Mouse (Mus musculus) intestine, embryonic 14.5 days (tissue): ENCODE data around the gene Lima1. TPM values are rescaled to one million over a fixed set of nuclear protein-coding genes. Genes with fewer than 3 reads are reported as not detected.

Experiments
- ATAC-seq: fragments of 200-750 bp; cut with Nextera tagmentation; replicated peaks from 2 replicates; pipeline ENCODE4 v1.8.0; 2017; ENCODE audit warnings: low read depth, moderate number of reproducible peaks, moderate TSS enrichment, moderate library complexity; ENCODE audit not compliant: low FRiP score, low TSS enrichment
- DNase-seq: peaks from one replicate; pipeline ENCODE4 v3.0.0-alpha.2; 2018; ENCODE audit warnings: low spot score
- H3K27ac ChIP-seq: fragments of 300-500 bp; sonication (generic); 2 replicates; pipeline ENCODE4 v1.5.1; 2014; ENCODE audit warnings: low read depth, mild to moderate bottlenecking, control low read depth
- H3K27me3 ChIP-seq: fragments of 300-500 bp; sonication (generic); replicated peaks from 2 replicates; pipeline ENCODE4 v1.6.1; 2014; ENCODE audit warnings: low read length, control low read depth; ENCODE audit not compliant: control insufficient read depth, insufficient read depth
- H3K36me3 ChIP-seq: fragments of 300-500 bp; sonication (generic); 2 replicates; pipeline ENCODE4 v1.6.1; 2014; ENCODE audit warnings: low read length, control low read depth; ENCODE audit not compliant: control insufficient read depth, insufficient read depth
- H3K4me1 ChIP-seq: fragments of 300-500 bp; sonication (generic); replicated peaks from 2 replicates; pipeline ENCODE4 v1.6.1; 2014; ENCODE audit warnings: low read length, control low read depth, mixed read lengths; ENCODE audit not compliant: control insufficient read depth, insufficient read depth
- H3K4me2 ChIP-seq: fragments of 300-500 bp; sonication (generic); 2 replicates; pipeline ENCODE4 v1.6.1; 2014; ENCODE audit warnings: low read length
- H3K4me3 ChIP-seq: fragments of 300-500 bp; sonication (generic); 2 replicates; pipeline ENCODE4 v1.5.1; 2014; ENCODE audit warnings: low read depth, low read length, control low read depth, mixed read lengths
- H3K9ac ChIP-seq: fragments of 300-500 bp; sonication (generic); 2 replicates; pipeline ENCODE4 v1.6.1; 2014; ENCODE audit warnings: mild to moderate bottlenecking, low read length
- H3K9me3 ChIP-seq: fragments of 300-500 bp; sonication (generic); 2 replicates; pipeline ENCODE4 v1.6.1; 2016; ENCODE audit warnings: low read length, control low read depth; ENCODE audit not compliant: control insufficient read depth
- WGBS: fragments of 180-500 bp; shearing (Covaris S2); extraction: QIAGEN DNeasy Blood & Tissue Kit; methylation state at CpG from one replicate; pipeline ENCODE4 v1.1.7; 2014; 5-methylcytosine and 5-hydroxymethylcytosine counted together
- polyA plus RNA-seq: library from polyadenylated mRNA; unstranded; fragments of >200 nt; fragmentation: Nextera tagmentation; extraction: Ambion mirVana; gene quantifications from 2 replicates; pipeline ENCODE4 v1.2.1, GENCODE M21; 2014

Gene Lima1
- polyA plus RNA-seq, 1 experiment from 2014 or later = 80.3 TPM

GRCm38 (mm10) chr15:99740229-99740628 is 135.0 kb downstream of the Lima1 start:
- Histone ChIP-seq H3K36me3 (peaks cover 83% of the 10 kb centered on the region), H3K9ac (no peak overlapping the region), H3K9me3 (no peaks in the 10 kb centered on the region), H3K27ac (no peak overlapping the region), H3K4me3 (no peak overlapping the region), H3K4me2 (no peak overlapping the region), H3K27me3 (no peaks in the 10 kb centered on the region), H3K4me1 (no peaks in the 10 kb centered on the region)
- no peak for ATAC-seq
- 96% methylated on average over 4 of the region's 4 CpGs for WGBS
- no peak for DNase-seq

- no peaks in the 10 kb centered on the region for H3K4me1 ChIP-seq
- H3K27me3 ChIP-seq = no peaks in the 10 kb centered on the region
- WGBS = 89% methylated on average over 11 of the region's 11 CpGs
- DNase-seq = no peak
- no peak overlapping the region for H3K4me2 ChIP-seq
- no peak overlapping the region for H3K4me3 ChIP-seq
- peaks cover 78% of the 10 kb centered on the region for H3K36me3 ChIP-seq
- H3K27ac ChIP-seq = no peak overlapping the region
- no peak for ATAC-seq
- H3K9me3 ChIP-seq = no peaks in the 10 kb centered on the region
- no peak overlapping the region for H3K9ac ChIP-seq
Measured at GRCm38 (mm10) chr15:99736675-99737074, 138.6 kb downstream of the Lima1 start.

GRCm38 (mm10) chr15:99735631-99736030 is 139.6 kb downstream of the Lima1 start:
- Histone ChIP-seq H3K4me1 (no peaks in the 10 kb centered on the region), H3K9ac (no peak overlapping the region), H3K36me3 (peaks cover 69% of the 10 kb centered on the region), H3K9me3 (no peaks in the 10 kb centered on the region), H3K4me3 (no peak overlapping the region), H3K4me2 (no peak overlapping the region), H3K27me3 (no peaks in the 10 kb centered on the region), H3K27ac (no peak overlapping the region)
- 91% methylated on average over 2 of the region's 2 CpGs for WGBS
- ATAC-seq = no peak
- no peak for DNase-seq

- Histone ChIP-seq H3K27ac (no peak overlapping the region), H3K4me1 (no peaks in the 10 kb centered on the region), H3K36me3 (peaks cover 55% of the 10 kb centered on the region), H3K9ac (no peak overlapping the region), H3K27me3 (no peaks in the 10 kb centered on the region), H3K4me3 (no peak overlapping the region), H3K9me3 (0 out of 2 replicates have a peak, but pooled peaks cover 5% of the 10 kb centered on the region), H3K4me2 (no peak overlapping the region)
- 96% methylated on average over 5 of the region's 5 CpGs for WGBS
- ATAC-seq = no peak
- DNase-seq = no peak
Measured at GRCm38 (mm10) chr15:99733186-99733585, 142.1 kb downstream of the Lima1 start.

GRCm38 (mm10) chr15:99731678-99732077 is 143.6 kb downstream of the Lima1 start:
- no peaks in the 10 kb centered on the region; the same call in 1 of the 2 replicates for H3K4me1 ChIP-seq
- ATAC-seq = no peak
- no peak overlapping the region for H3K4me3 ChIP-seq
- no peaks in the 10 kb centered on the region for H3K27me3 ChIP-seq
- H3K27ac ChIP-seq = no peak overlapping the region
- H3K9ac ChIP-seq = no peak overlapping the region
- 94% methylated on average over 3 of the region's 3 CpGs for WGBS
- H3K9me3 ChIP-seq = 0 out of 2 replicates have a peak, but pooled peaks cover 5% of the 10 kb centered on the region
- no peak for DNase-seq
- H3K36me3 ChIP-seq = peaks cover 50% of the 10 kb centered on the region
- H3K4me2 ChIP-seq = no peak overlapping the region

- peaks cover 3% of the 10 kb centered on the region; the same call in 1 of the 2 replicates for H3K4me1 ChIP-seq
- H3K27ac ChIP-seq = no peak overlapping the region
- 90% methylated on average over 2 of the region's 2 CpGs for WGBS
- DNase-seq = no peak
- no peak overlapping the region for H3K4me3 ChIP-seq
- H3K4me2 ChIP-seq = no peak overlapping the region
- 0 out of 2 replicates have a peak, but pooled peaks cover 5% of the 10 kb centered on the region for H3K9me3 ChIP-seq
- ATAC-seq = no peak
- H3K9ac ChIP-seq = no peak overlapping the region
- H3K27me3 ChIP-seq = no peaks in the 10 kb centered on the region
- peaks cover 45% of the 10 kb centered on the region for H3K36me3 ChIP-seq
Measured at GRCm38 (mm10) chr15:99731167-99731566, 144.1 kb downstream of the Lima1 start.

- no peak overlapping the region for H3K9ac ChIP-seq
- no peak for DNase-seq
- H3K27me3 ChIP-seq = no peaks in the 10 kb centered on the region
- 0 out of 2 replicates have a peak, but pooled peaks cover 5% of the 10 kb centered on the region for H3K9me3 ChIP-seq
- 97% methylated on average over 3 of the region's 4 CpGs for WGBS
- no peak overlapping the region for H3K4me3 ChIP-seq
- H3K36me3 ChIP-seq = peaks cover 28% of the 10 kb centered on the region
- no peak for ATAC-seq
- H3K4me2 ChIP-seq = no peak overlapping the region
- peaks cover 6% of the 10 kb centered on the region; the same call in 1 of the 2 replicates for H3K4me1 ChIP-seq
- H3K27ac ChIP-seq = no peak overlapping the region
Measured at GRCm38 (mm10) chr15:99729056-99729783, 146.0 kb downstream of the Lima1 start.
